Mouse (Mus musculus) liver, adult 2 months (tissue): ENCODE measurements around the gene Pax2.

Experiments used
- CTCF ChIP-seq: fragments of 200-500 bp; IDR thresholded peaks from 2 replicates; pipeline ENCODE4 v1.5.1; 2011; ENCODE audit warnings: low read depth, low read length, control low read depth
- POLR2A ChIP-seq: fragments of 200-500 bp; IDR thresholded peaks from 2 replicates; pipeline ENCODE4 v1.6.1; 2011; ENCODE audit warnings: low read length, control low read depth; ENCODE audit not compliant: insufficient read depth; ENCODE audit errors: extremely low read depth

DNA sequence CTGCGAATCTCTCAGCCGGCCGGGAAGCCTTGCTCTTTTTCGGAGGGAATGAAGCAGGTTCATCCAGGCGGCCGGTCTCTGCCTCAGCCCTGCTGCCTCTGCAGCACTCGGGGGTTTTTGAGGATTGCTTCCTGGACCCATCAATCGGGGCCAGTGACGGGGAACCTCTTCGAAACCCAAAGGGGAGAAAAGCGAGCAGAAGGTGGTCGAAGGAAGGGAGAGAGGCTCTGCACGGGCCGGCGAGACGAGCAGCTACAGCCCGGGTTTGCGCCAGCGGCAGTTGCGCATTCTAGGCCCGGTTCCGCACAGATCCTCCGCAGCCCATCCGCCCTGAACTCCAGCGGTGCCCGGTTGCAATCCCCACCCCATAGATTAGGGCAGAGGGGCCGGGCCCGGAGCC, 3.0 kb downstream of the Pax2 start:
- no peak for TF ChIP-seq CTCF
- TF ChIP-seq POLR2A, result no peak
